Mouse (Mus musculus): Measurements from ENCODE around the gene Adgrg5. TPM values are rescaled to one million over a fixed set of nuclear protein-coding genes. Genes with fewer than 3 reads are reported as not detected.

Adgrg5 gene
- polyA plus RNA-seq, 1 experiment from 2014 or later: 0.47 TPM

Other genes with a start within 250 kb of the Adgrg5 start
- gene Pllp, start 227.4 kb upstream of the Adgrg5 start, polyA plus RNA-seq (2014; fragmentation: Nextera tagmentation; extraction: Ambion mirVana): not detected in 2 replicates
- not detected in 2 replicates for gene Ccl22, start 178.1 kb upstream of the Adgrg5 start, polyA plus RNA-seq (2014; fragmentation: Nextera tagmentation; extraction: Ambion mirVana)
- 8.8 and 11.2 TPM in 2 replicates for gene Cx3cl1, start 151.7 kb upstream of the Adgrg5 start, polyA plus RNA-seq (2014; fragmentation: Nextera tagmentation; extraction: Ambion mirVana)
- gene Ccl17, start 113.2 kb upstream of the Adgrg5 start, polyA plus RNA-seq (2014; fragmentation: Nextera tagmentation; extraction: Ambion mirVana): 0.69 TPM in 1 of 2 replicates, not detected in the other
- 125 and 126 TPM in 2 replicates for gene Coq9, start 85.4 kb upstream of the Adgrg5 start, polyA plus RNA-seq (2014; fragmentation: Nextera tagmentation; extraction: Ambion mirVana)
- 97.0 and 97.5 TPM in 2 replicates for gene Ciapin1, start 85.3 kb upstream of the Adgrg5 start, polyA plus RNA-seq (2014; fragmentation: Nextera tagmentation; extraction: Ambion mirVana)
- gene Polr2c, start 66.2 kb upstream of the Adgrg5 start, polyA plus RNA-seq (2014; fragmentation: Nextera tagmentation; extraction: Ambion mirVana): 141 and 143 TPM in 2 replicates
- gene Dok4, start 47.4 kb upstream of the Adgrg5 start, polyA plus RNA-seq (2014; fragmentation: Nextera tagmentation; extraction: Ambion mirVana): 46.2 and 57.7 TPM in 2 replicates
- 22.8 and 24.8 TPM in 2 replicates for gene Ccdc102a, start 5.6 kb upstream of the Adgrg5 start, polyA plus RNA-seq (2014; fragmentation: Nextera tagmentation; extraction: Ambion mirVana)
- 6.4 and 7.5 TPM in 2 replicates for gene Adgrg1, start 51.1 kb downstream of the Adgrg5 start, polyA plus RNA-seq (2014; fragmentation: Nextera tagmentation; extraction: Ambion mirVana)
- 2.0 and 4.5 TPM in 2 replicates for gene Adgrg3, start 94.0 kb downstream of the Adgrg5 start, polyA plus RNA-seq (2014; fragmentation: Nextera tagmentation; extraction: Ambion mirVana)
- gene Drc7, start 131.4 kb downstream of the Adgrg5 start, polyA plus RNA-seq (2014; fragmentation: Nextera tagmentation; extraction: Ambion mirVana): not detected in 2 replicates
- 18.3 and 18.6 TPM in 2 replicates for gene Katnb1, start 157.5 kb downstream of the Adgrg5 start, polyA plus RNA-seq (2014; fragmentation: Nextera tagmentation; extraction: Ambion mirVana)